Comparison of ENCODE assay signal across 9 mouse cellular contexts in the genomic region with DNA sequence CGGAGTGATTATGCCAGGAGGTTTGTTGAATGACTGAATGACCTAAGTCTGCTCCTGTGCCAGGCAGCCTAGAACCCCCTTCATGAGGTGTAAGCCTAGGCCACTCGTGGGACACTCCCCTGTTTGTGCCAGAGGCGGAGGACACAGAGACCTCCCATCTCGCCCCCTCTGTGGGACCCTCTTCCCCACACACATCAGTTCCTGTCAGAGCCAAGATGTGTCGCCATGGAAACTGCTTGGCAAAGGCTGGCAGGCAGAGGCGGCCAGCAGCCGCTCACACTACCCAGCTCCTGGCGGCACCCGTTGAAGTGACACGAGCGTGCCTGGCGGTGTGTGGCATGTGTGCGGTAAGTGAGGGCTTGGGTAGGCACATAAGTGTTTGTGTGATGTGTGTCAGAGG. TPM values are rescaled to one million over a fixed set of nuclear protein-coding genes. Genes with fewer than 3 reads are reported as not detected.
DNase-seq lines count a peak whose midpoint lies in the region; ATAC-seq and TF ChIP-seq lines count a peak whose summit lies in the region.
"Had no signal": no experiment of that assay in that cellular context is flagged by ENCODE, and none has a peak within 500 bp of the region (broad histone marks: within the 10 kb centered on the region; RNA-seq: fewer than 3 reads in every experiment).

A gene (plus strand): TSS at position 306 of the 400 bp plus-strand sequence.

- ATAC-seq in hindbrain, embryonic 16.5 days = peak; percentile 85
- ATAC-seq in midbrain, embryonic 14.5 days (ENCODE audit: low FRiP score, low TSS enrichment) = peak; percentile 71

- DNase-seq in thymus, adult 2 months = no peak
- no peak for DNase-seq in thymus, adult 18-20 months
- peak; percentile 82 for DNase-seq in midbrain, embryonic 14.5 days
- no peak for DNase-seq in c-Kit-positive CD71-positive TER-119-positive erythroid progenitor cells, embryonic 14.5 days (ENCODE audit: low spot score)
- DNase-seq in MN1 (ENCODE audit: low spot score) = no peak
- no peak for DNase-seq in thymus, postnatal 25 days
- DNase-seq: liver, embryonic 13.5 days; thymus, postnatal 4 days had no signal

- no peak for TF ChIP-seq CTCF in thymus, adult 2 months (IDR thresholded peaks at IDR 0.05; ENCODE audit: borderline replicate concordance, control insufficient read depth, extremely low read depth, insufficient read depth, low read length, poor library complexity)

- 0 out of 2 replicates have a peak within 1 kb of the TSS, but pooled peaks have one; percentile 3 for H3K9ac ChIP-seq in hindbrain, embryonic 16.5 days (ENCODE audit: low read depth, low read length)
- no peak within 1 kb of the TSS for H3K9ac ChIP-seq in midbrain, embryonic 14.5 days (replicated peaks; ENCODE audit: low read length)
- H3K9ac ChIP-seq: liver, embryonic 13.5 days had no signal

- 0 out of 2 replicates have a peak, but pooled peaks cover 3% of the 10 kb centered on the region for H3K36me3 ChIP-seq in thymus, adult 2 months (ENCODE audit: control insufficient read depth, insufficient read depth, low read length)
- peaks cover 7% of the 10 kb centered on the region for H3K36me3 ChIP-seq in hindbrain, embryonic 16.5 days (ENCODE audit: control insufficient read depth, insufficient read depth, low read length)
- H3K36me3 ChIP-seq in midbrain, embryonic 14.5 days (ENCODE audit: control insufficient read depth, insufficient read depth, low read length) = peaks cover 5% of the 10 kb centered on the region

- no peak within 1 kb of the TSS for H3K27ac ChIP-seq in thymus, adult 2 months (ENCODE audit: control insufficient read depth, insufficient read depth, low read length)
- H3K27ac ChIP-seq in hindbrain, embryonic 16.5 days (ENCODE audit: low read depth, low read length) = 0 out of 2 replicates have a peak within 1 kb of the TSS, but pooled peaks have one; percentile 10
- H3K27ac ChIP-seq in midbrain, embryonic 14.5 days (replicated peaks; ENCODE audit: low read depth, low read length) = no peak within 1 kb of the TSS
- H3K27ac ChIP-seq: liver, embryonic 13.5 days had no signal

- H3K27me3 ChIP-seq in thymus, adult 2 months (ENCODE audit: control insufficient read depth, insufficient read depth, low read length) = no peaks in the 10 kb centered on the region
- no peaks in the 10 kb centered on the region for H3K27me3 ChIP-seq in hindbrain, embryonic 16.5 days (replicated peaks; ENCODE audit: control insufficient read depth, insufficient read depth, low read length)
- no peaks in the 10 kb centered on the region for H3K27me3 ChIP-seq in midbrain, embryonic 14.5 days (ENCODE audit: control insufficient read depth, insufficient read depth, low read length)
- H3K27me3 ChIP-seq: liver, embryonic 13.5 days had no signal

- no peaks in the 10 kb centered on the region for H3K9me3 ChIP-seq in hindbrain, embryonic 16.5 days (ENCODE audit: control insufficient read depth, low read length)
- H3K9me3 ChIP-seq in midbrain, embryonic 14.5 days (ENCODE audit: control insufficient read depth, low read length) = no peaks in the 10 kb centered on the region
- H3K9me3 ChIP-seq: liver, embryonic 13.5 days had no signal

- no peak for TF ChIP-seq POLR2A in thymus, adult 2 months (IDR thresholded peaks at IDR 0.05; ENCODE audit: control insufficient read depth, extremely low read depth, insufficient read depth, low read length, poor library complexity)

- H3K4me1 ChIP-seq in thymus, adult 2 months (replicated peaks; ENCODE audit: control insufficient read depth, insufficient read depth, low read length) = 0 out of 2 replicates have a peak, but pooled peaks cover 2% of the 10 kb centered on the region
- H3K4me1 ChIP-seq in hindbrain, embryonic 16.5 days (ENCODE audit: control insufficient read depth, insufficient read depth, low read depth, low read length) = peaks cover 14% of the 10 kb centered on the region; the same call in 1 of the 2 replicates
- no peaks in the 10 kb centered on the region for H3K4me1 ChIP-seq in midbrain, embryonic 14.5 days (ENCODE audit: control insufficient read depth, insufficient read depth, low read length)

- H3K4me3 ChIP-seq in thymus, adult 2 months (ENCODE audit: control insufficient read depth, insufficient read depth, low read length) = no peak within 1 kb of the TSS
- H3K4me3 ChIP-seq in hindbrain, embryonic 16.5 days (ENCODE audit: low read length) = peak within 1 kb of the TSS; percentile 1; the same call in 1 of the 2 replicates
- H3K4me3 ChIP-seq in midbrain, embryonic 14.5 days (replicated peaks; ENCODE audit: low read depth, low read length) = no peak within 1 kb of the TSS
- H3K4me3 ChIP-seq: liver, embryonic 13.5 days had no signal

- peak within 1 kb of the TSS; percentile 19; the same call in 1 of the 2 replicates for H3K4me2 ChIP-seq in hindbrain, embryonic 16.5 days (ENCODE audit: low read length)
- H3K4me2 ChIP-seq in midbrain, embryonic 14.5 days (ENCODE audit: low read length) = 0 out of 2 replicates have a peak within 1 kb of the TSS, but pooled peaks have one; percentile 8
- H3K4me2 ChIP-seq: liver, embryonic 13.5 days had no signal

- WGBS in thymus, adult 2 months = 78% methylated on average over 13 of the region's 13 CpGs
- WGBS in hindbrain, embryonic 16.5 days = 37% methylated on average over 13 of the region's 13 CpGs
- 49% methylated on average over 13 of the region's 13 CpGs for WGBS in midbrain, embryonic 14.5 days

RNA-seq across cellular contexts. Expression of the gene that starts here (rescaled TPM):
- polyA plus RNA-seq in thymus, adult 2 months (2012; rRNA removed) = 10.6 and 13.7 TPM in 2 replicates
- 6.3 and 6.6 TPM in 2 replicates for polyA plus RNA-seq in hindbrain, embryonic 16.5 days (2015; fragmentation: Nextera tagmentation; extraction: Ambion mirVana)
- polyA plus RNA-seq in midbrain, embryonic 14.5 days (2014; fragmentation: Nextera tagmentation; extraction: Ambion mirVana) = 1.9 and 3.1 TPM in 2 replicates
